Mouse (Mus musculus): ENCODE results near the gene Chil5. TPM values are rescaled to one million over a fixed set of nuclear protein-coding genes. Genes with fewer than 3 reads are reported as not detected.
"Not testable (repeated sequence)": the region's sequence is repeated elsewhere in the genome, so short reads cannot be mapped to it uniquely, and the experiment has no call there.

Chil5 gene
- not detected for total RNA-seq (2021)

DNA sequence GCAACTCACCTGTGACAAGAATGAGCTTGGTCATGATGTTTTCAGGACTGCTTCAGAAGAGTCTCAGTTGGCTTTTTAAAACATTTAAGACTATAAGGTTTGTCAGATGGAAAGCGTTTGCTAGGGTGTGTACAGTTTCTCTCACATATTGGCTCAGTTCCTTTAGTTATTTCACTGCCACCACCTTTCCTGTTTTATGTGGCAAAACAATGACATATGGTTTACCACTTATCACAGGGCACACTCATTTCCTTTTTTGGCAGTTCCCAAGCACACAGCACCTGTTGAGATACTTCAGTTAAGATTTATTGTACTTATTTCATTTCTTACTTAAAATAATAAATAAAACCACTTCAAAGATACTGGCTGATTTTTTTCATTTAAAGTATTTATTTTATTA, at the start of gene Chil5:
Gene Chil5 (minus strand): TSS at position 34 of the 400 bp plus-strand sequence.
- intact Hi-C loops (cut with DNase I), result no loop called here
- no peak for DNase-seq

DNA sequence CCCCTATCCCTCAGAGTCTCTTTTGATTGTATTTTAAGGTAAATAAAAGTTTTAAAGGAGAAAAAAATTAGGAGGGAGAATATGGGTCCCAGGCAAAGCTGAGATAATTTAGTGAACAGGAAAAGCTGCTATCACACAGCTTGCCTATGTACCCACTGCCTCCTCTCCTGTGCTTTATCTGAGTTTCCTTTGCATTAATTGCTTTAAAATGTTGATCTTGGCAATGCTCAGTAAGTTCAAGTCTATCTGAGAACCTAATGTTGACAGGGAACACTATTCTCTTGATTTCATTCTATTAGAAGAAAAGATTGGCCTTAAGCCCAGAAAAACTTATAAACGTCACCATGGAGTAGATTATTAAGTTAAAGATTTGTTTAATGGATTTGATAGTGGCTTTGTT, 42.2 kb upstream of the Chil5 start:
- intact Hi-C loops (cut with DNase I), result no loop called here
- DNase-seq, result no peak

DNA sequence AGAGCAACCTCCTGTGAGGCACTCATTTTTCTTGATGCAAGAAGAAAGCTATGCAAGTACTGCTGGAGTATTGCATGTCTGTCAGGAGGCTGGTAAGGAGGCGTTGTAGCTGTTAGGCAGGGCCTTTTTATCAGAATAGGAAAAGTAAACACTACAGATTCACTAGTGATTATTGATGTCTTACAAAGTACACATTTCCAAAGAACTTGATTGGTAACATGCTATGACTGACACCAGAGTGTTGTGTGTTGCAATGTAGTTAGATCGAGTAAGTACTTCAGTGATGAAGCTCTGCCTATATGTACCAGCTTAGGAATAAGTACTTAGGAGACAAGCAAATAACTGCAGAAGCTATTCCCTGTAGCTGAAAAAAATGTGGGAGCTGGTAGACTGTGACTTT, 38.4 kb upstream of the Chil5 start:
- no peak for DNase-seq
- intact Hi-C loops (cut with DNase I), result no loop called here

DNA sequence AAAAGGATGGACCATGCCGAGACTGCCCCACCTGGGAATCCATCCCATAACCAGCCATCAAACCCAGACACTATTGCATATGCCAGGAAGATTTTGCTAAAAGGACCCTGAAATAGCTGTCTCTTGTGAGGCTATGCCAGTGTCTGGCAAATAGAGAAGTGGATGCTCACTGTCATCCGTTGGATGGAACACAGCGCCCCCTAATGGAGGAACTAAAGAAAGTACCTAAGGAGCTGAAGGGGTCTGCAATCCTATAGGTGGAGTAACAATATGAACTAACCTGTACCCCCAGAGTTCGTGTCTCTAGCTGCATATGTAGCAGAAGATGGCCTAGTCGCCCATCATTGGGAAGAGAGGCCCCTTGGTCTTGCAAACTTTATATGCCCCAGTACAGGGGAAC, 35.1 kb upstream of the Chil5 start:
- DNase-seq; intact Hi-C loops (cut with DNase I): not testable (repeated sequence)

DNA sequence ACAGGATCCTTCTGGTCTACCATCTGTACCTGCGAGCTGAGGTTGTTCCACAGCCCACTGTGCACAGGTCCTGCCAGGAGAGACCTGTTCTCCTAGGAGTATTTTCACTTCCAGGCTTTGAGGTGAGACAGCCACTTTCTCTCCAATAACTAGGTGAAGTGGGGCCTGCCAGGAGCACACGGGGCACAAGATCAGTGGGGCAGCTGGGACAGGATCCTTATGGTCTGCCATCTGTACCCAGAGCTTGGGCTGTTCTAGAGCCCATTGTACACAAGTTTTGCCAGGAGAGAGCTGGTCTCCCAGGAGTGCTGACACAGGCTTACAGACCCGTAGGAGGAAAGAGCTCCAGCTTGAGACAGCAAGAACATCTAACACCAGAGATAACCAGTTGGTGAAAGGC, 25.4 kb upstream of the Chil5 start:
- intact Hi-C loops (cut with DNase I), result no loop called here
- DNase-seq, result no peak

DNA sequence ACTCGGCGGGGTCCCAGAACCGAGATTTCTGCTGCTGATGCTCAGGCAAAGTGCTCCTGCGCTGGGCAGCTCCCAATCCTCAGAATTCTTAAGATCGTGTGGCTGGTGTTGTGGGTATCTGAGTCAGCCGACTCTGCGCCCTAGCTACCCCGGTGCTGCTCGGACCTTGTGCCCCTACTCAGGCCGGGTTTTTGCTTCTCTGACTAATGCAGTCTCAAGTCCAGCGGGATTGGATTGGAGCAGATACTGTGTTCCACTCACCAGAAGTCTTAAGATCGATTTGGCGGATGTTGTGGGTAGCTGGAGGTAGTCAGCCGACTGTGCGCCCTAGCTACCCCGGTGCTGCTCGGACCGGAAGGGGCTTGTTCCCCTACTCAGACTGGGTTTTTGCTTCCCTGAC, 19.3 kb upstream of the Chil5 start:
- intact Hi-C loops (cut with DNase I), result no loop called here
- no peak for DNase-seq

DNA sequence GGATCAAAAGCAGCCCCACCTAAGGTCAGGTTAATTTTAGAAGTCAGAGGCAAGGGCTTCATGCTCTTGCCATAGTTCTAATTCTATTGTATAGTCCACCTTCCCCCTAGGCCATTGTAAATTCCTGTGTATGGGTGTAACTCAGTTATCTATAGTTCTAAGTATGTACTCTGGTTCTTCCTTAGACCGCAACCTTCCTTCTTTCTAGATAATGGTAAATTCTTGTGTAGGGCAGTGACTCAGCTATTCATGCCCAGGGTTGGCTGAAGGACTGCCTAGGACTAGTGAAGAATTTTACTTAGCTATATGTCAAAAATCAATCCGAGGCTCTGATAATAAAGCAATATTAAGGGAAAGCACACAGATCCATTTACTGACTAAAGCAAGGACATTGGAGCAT, 7.7 kb upstream of the Chil5 start:
- DNase-seq, result no peak
- intact Hi-C loops (cut with DNase I), result no loop called here

DNA sequence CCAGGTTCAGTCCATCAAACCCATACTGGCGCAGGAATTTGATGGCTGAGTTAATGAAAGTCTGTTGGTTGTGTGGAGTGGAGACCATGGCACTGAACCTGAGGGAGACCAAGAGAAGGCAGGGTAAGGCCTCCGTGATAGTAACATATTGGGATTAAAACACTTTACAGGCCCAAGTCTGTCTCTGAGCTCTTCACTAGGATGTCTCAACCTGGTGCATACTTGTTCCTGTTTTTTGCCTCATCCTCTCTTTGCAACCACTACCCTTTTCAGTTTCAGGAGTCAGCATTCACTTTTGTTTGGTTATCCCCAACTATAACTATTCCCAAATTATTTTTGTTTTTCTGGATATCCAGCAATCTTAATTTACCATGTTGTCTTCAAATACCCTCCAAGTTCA, 8.5 kb downstream of the Chil5 start:
- DNase-seq, result no peak
- intact Hi-C loops (cut with DNase I), result loop anchor here (10.0 kb wide), 1 partner anchor 421 kb away; no protein-coding TSS in a partner anchor

DNA sequence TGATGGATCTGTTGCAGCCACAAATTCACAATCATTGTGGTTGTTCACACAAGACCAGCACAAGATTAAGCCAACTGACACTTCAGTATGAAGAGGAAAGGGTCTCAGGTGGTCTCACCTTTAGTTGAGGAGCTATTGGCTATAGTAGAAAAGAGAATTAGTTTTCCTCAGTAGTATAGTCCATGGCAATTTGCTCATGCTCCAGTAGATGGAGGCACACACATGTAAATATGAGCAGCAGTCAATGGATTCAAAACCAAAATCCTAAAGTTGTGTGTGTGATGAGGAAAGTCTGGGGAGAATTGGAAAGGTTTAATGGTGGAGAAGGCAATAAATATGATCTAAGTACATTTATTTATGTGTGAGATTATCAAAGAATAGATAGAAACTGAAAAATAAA, 10.8 kb downstream of the Chil5 start:
- DNase-seq, result no peak
- intact Hi-C loops (cut with DNase I), result loop anchor here (10.0 kb wide), 1 partner anchor 423 kb away; no protein-coding TSS in a partner anchor

DNA sequence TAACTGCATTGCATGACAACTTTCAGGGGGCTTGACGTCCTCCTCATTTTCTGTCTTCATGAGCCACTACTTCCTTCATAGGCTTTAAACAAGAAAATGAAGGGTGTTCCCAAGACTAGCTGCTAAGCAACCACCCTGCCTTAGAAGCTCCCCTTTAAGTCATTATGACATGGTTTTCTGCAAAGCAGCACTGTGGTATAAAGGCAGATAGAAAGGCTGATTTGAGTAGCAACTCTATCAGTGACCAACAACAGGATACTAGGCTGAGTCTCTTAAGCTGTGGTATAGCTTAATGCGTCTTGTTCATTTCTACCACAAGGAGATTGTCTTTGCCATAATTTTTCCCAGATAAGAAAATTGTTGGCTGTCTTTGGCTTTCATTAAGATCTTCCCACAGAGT, 18.1 kb downstream of the Chil5 start, which contains the start of gene Pifo:
Gene Pifo (minus strand): TSS at position 101 of the 400 bp plus-strand sequence.
- intact Hi-C loops (cut with DNase I), result no loop called here

DNA sequence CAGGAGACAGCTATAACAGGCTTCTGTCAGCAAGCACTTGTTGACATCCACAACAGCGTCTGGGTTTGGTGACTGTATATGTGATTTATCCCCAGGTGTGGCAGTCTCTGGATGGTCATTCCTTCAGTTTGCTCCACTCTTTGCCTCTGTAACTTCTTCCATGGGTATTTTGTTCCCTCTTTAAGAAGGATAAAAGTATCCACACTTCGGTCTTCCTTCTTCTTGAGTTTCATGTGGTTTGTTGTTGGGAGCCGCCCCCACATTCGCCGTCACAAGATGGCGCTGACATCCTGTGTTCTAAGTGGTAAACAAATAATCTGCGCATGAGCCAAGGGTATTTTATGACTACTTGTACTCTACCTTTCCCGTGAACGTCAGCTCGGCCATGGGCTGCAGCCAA, 29.3 kb downstream of the Chil5 start:
- intact Hi-C loops (cut with DNase I); DNase-seq: not testable (repeated sequence)

More for the DNA sequence above, 18.1 kb downstream of the Chil5 start, which contains the start of gene Pifo:
- DNase-seq, result no peak

DNA sequence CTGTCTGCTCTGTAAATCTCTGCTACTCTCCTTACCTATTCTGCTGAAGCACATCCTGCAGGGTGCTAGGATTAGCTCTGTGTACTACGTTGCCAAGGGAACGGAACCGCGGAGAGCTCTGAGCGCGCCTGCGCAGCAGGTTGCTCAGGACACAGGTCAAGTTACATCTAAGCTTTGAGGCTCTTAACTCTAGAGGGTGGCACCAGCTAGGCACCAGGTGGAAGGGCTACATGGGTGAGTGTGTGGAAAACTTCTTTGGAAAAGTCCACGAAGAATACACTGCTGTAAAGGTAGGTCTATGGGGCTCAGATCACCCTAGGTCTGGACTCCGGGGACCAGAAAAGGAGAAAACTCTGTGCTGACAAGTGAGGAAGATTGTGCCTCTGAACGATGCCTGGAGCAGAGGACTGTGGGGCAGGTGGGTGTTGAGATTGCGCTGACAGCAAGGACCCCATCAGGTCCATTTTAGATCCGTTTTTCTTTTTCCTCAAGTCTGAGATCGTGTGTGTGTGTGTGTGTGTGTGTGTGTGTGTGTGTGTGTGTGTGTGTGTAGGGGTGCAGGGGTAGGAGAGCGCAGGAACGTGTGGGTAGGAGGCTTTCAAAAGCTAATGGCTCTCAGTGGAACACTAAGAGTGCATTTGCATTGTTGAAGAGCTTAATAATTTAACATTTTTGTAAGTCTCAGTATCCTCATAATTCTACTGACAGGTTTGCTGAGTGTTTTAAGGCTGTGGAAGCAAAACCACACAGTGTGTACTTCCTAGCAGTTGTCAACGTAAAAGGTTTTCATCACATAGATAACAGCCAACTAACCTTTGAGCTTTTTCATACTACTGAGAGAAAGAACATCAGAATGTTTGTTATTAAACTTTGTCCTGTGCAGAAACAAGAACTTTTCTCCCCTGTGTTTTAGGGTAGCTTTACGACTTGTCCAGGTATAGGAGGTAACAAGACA, 30.9 kb downstream of the Chil5 start:
- no peak for DNase-seq
- intact Hi-C loops (cut with DNase I), result no loop called here

DNA sequence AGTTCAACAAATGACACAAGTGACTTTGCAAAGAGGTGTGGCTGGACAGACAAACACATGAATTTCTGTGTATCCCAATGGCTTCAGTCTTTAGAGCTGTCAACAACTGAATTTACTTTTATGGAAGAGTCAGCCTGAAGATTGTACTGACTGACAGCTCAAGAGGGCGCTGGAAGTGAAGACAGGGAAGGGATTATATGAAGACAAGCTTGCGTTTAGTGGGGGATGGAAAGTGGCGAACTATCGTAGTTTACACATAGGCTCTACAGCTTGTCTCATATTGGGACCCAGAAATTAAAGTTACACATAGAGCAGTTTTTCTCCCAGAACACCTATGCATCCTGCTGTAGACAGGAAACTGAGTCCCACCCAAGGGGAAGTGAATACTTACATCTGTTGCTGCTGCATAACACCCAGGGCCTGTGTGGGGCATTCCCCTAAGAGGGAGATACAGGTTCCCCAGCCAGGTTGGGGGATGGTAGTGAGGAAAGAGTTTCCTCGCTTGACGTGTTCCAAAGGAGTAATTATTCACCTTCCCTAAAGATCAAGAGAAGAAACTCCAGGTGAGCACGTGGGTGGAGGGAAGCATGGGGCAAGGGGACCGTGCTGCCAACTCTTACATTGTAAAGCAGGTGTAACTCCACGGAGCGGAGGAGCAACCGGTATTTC, 31.8 kb downstream of the Chil5 start:
- intact Hi-C loops (cut with DNase I), result no loop called here
- DNase-seq, result no peak

DNA sequence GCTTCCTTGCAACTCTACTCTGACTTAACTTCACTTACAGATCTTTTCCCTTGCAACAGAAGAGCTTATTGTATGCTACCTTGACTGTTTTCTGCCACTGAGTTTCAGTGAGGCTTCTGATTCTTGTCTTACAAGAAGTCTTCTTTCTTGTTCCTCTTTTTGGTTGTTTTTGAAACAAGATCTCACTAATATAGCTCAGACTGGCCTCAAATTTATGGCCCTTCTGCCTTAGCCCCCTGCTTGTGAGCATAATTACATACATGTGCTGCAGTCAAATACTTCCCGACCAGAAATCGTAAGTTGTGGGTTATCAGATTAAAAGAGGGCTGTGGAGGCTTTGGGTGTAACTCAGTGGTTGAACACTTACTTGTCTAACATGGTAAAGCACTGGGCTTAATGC, 37.9 kb downstream of the Chil5 start:
- no peak for DNase-seq
- intact Hi-C loops (cut with DNase I), result no loop called here

DNA sequence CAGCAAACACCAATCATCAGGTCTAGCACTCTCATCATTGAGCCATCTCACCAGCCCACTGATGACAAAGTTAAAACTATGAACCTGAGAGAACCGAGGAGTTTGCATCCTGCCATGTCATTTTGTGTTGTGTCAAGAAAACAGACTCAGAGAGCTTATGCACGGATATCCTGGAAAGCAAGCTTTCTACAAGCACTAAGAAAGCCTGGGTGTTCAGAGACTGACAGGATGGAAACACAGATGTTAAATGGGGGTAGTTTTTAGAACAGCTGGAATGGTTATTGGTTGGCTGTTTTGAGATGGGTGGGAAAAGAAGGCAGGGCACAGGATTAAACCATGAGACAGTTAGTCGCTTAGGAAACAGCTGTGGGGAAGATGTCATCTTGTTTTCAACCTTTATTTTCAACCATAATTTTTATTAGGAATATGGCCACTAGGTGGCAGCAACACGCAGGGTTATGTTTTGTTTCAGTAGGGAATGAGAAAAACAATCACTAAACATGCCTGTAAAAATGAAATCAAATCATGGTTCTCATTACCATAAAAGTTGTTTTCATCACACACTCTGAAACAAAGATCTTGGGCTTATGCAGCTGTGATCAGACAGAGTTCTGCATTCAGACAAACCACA, 40.8 kb downstream of the Chil5 start:
- peak; percentile 36 for DNase-seq
- intact Hi-C loops (cut with DNase I), result loop anchor here (2.0 kb wide), 1 partner anchor 457 kb away; no protein-coding TSS in a partner anchor

DNA sequence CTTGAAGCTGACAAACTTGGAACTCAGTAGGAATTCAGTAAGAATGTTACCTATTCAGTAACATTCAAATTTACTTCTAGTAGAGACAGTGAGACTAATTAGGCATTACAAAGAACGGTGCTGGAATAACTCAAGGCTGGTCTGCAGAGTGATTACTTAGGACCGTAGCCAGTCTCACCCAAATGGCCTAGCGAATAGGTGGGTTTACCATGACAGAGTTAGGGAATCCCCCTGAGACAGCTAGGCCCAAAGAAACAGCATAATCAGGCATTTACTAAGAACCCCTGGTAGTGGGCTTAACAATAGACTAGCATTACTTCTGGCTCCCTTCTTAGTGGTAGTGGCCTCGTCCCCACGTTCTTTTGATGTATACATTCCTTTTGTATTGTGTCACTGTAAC, 43.0 kb downstream of the Chil5 start:
- not testable (repeated sequence) for DNase-seq
- intact Hi-C loops (cut with DNase I), result loop anchor here (2.0 kb wide), 1 partner anchor 459 kb away; no protein-coding TSS in a partner anchor

DNA sequence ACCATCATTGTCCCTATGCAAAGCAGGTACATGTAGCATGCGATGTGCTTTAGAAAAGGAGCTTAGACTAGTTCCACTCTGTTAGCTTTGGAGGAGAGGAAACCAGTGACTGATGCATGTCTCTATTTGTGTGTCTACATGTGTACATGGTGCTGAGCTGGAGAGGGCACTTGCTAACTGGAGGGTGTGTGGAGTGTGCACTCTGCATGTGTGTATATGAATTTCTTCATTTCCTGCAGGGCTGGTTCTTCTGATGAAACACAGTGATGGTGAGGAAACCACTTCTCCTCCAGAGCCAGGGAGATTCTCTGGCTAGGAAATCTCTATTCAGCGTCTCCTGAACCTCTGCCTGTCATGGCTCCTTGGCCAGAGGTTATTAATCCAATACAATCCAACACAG, 58.4 kb downstream of the Chil5 start:
- intact Hi-C loops (cut with DNase I), result no loop called here
- no peak for DNase-seq

DNA sequence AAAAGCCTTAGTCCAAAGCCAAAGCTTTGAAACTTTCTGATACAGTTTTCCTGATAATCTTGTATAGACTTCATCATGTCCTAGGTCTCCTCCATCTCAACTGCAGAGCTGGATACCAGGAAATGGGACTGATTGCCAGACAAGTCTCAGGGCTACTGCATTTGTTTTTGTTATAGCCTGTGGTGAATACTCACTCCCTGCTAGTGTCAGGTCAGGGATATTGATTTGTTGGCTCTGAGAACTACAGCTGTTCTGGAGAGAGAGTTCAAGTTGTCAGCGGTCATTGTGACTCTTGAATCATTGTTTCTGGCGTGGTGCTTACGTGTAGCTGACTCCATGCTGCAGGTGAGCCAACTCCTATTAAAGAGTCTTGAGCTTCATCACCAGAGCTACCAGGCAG, 59.2 kb downstream of the Chil5 start, which contains the start of gene Ovgp1:
Gene Ovgp1 (plus strand): TSS at position 301 of the 400 bp plus-strand sequence.
- no peak for DNase-seq
- intact Hi-C loops (cut with DNase I), result no loop called here

DNA sequence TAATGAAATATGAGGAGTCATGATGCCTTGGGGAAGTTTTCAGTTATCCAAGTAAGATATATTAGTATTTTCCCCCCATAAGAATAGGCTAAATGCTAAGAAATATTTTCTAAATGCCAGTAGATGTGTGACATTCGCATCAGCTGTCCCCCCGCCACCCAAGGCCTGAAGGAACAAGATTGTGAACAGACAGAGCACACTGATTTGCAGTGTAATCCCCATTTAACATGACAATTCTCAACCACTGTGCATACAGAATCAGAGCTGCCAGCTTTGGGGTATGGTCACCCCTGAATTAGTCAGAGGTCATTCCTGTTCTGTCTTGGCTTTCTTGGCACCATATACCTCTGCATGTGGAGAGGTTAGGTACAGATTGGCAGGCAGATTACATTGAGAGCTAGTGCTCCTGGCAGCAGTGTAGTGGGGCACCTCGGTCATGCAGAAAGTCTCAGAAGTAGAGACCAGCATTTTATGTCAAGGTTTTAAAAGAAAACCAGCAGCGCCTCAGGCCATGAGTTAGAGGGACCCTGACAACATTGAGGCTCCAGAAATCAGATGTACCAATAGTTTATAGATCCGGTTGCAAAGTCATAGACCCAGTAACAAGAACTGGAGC, 60.7 kb downstream of the Chil5 start:
- DNase-seq, result no peak
- intact Hi-C loops (cut with DNase I), result no loop called here
